Mouse (Mus musculus): Measurements from ENCODE around the gene Zfyve16. TPM values are rescaled to one million over a fixed set of nuclear protein-coding genes. Genes with fewer than 3 reads are reported as not detected.

Zfyve16 gene
- 3.5 TPM in 2 replicates for polyA plus RNA-seq (2015; fragmentation: Nextera tagmentation; extraction: Ambion mirVana)

DNA sequence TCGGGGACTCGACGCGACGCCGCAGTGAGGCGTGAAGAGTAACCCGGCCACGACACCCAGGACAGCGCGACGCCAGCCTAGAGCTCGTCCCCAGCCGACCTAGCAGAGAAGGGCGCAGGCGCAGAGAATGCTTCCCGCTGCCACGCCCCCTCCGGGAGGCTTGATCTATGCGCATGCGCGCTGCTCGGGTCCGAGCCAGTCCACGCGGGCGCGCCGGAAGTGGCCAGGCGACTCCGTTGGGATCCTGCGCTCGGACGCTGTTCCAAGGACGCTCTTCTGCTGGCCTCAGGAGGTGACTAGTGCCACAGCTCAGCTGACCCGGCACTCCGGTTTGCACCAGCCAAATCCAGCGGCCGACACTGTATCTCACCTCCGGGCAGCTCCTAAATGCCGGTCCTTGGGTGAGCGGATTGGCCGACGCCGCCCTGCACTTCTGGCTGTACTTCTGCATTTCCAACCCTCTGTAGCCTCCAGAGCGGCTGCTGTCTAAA, at the start of gene Zfyve16:
Gene Zfyve16, minus strand, starts transcription at position 148 of the 491 bp plus-strand sequence.
- peak; percentile 95 for ATAC-seq
- no peaks in the 10 kb centered on the region for H3K27me3 ChIP-seq (replicated peaks; ENCODE audit: control insufficient read depth, insufficient read depth, low read length)
- H3K4me3 ChIP-seq (ENCODE audit: low read depth, low read length) = peak within 1 kb of the TSS; percentile 77
- no peaks in the 10 kb centered on the region for H3K4me1 ChIP-seq (replicated peaks; ENCODE audit: control insufficient read depth, insufficient read depth, low read length)
- H3K4me2 ChIP-seq (replicated peaks; ENCODE audit: low read depth) = peak within 1 kb of the TSS; percentile 93
- no peaks in the 10 kb centered on the region for H3K9me3 ChIP-seq (ENCODE audit: control insufficient read depth)
- peak within 1 kb of the TSS; percentile 93 for H3K27ac ChIP-seq (ENCODE audit: low read depth, low read length)
- TF ChIP-seq CTCF (IDR thresholded peaks at IDR 0.05; ENCODE audit: low read depth) = 0 out of 2 replicates have a peak, but pooled peaks have one; percentile 11
- no peaks in the 10 kb centered on the region for H3K36me3 ChIP-seq (ENCODE audit: control insufficient read depth, insufficient read depth)
- peak within 1 kb of the TSS; percentile 79 for H3K9ac ChIP-seq (ENCODE audit: low read depth, low read length)
- WGBS = under 1% methylated on average over 46 of the region's 46 CpGs

DNA sequence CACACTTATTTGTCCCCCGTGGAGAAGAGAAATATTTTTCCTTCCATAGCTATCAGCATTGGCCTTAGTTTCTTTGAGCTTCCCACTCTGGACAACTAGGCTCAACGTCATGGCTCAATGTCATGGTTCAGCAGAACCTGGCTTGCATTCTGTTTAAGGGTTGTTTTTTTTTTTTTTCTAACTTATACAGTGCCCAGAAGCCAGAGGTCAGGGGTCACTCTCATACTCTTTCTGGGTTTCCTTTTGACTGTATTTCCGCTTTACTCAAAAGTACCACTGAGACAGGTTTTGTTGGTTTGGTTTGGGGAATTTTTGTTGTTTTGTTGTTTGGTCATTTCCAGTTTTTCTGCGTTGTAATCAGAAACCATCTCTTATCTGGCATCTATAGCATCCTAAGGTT, 47.5 kb upstream of the Zfyve16 start:
- no peak overlapping the region for H3K4me2 ChIP-seq (replicated peaks; ENCODE audit: low read depth)
- ATAC-seq = no peak
- no peak overlapping the region for H3K27ac ChIP-seq (ENCODE audit: low read depth, low read length)
- H3K27me3 ChIP-seq (replicated peaks; ENCODE audit: control insufficient read depth, insufficient read depth, low read length) = no peaks in the 10 kb centered on the region
- H3K4me1 ChIP-seq (replicated peaks; ENCODE audit: control insufficient read depth, insufficient read depth, low read length) = 0 out of 2 replicates have a peak, but pooled peaks cover 3% of the 10 kb centered on the region
- no peaks in the 10 kb centered on the region for H3K36me3 ChIP-seq (ENCODE audit: control insufficient read depth, insufficient read depth)
- H3K4me3 ChIP-seq (ENCODE audit: low read depth, low read length) = no peak overlapping the region
- no peak for TF ChIP-seq CTCF (IDR thresholded peaks at IDR 0.05; ENCODE audit: low read depth)
- no peak overlapping the region for H3K9ac ChIP-seq (ENCODE audit: low read depth, low read length)
- 78% methylated on average over 4 of the region's 4 CpGs for WGBS
- H3K9me3 ChIP-seq (ENCODE audit: control insufficient read depth) = no peaks in the 10 kb centered on the region

GRCm38 (mm10) chr13:92576688-92577087, 46.0 kb upstream of the Zfyve16 start:
- WGBS = 58% methylated on average over 6 of the region's 6 CpGs
- no peak for TF ChIP-seq CTCF (IDR thresholded peaks at IDR 0.05; ENCODE audit: low read depth)
- Histone ChIP-seq H3K27ac (ENCODE audit: low read depth, low read length) (no peak overlapping the region), H3K36me3 (ENCODE audit: control insufficient read depth, insufficient read depth) (no peaks in the 10 kb centered on the region), H3K9me3 (ENCODE audit: control insufficient read depth) (no peaks in the 10 kb centered on the region), H3K4me1 (replicated peaks; ENCODE audit: control insufficient read depth, insufficient read depth, low read length) (0 out of 2 replicates have a peak, but pooled peaks cover 3% of the 10 kb centered on the region), H3K9ac (ENCODE audit: low read depth, low read length) (no peak overlapping the region), H3K27me3 (replicated peaks; ENCODE audit: control insufficient read depth, insufficient read depth, low read length) (no peaks in the 10 kb centered on the region), H3K4me3 (ENCODE audit: low read depth, low read length) (no peak overlapping the region), H3K4me2 (replicated peaks; ENCODE audit: low read depth) (no peak overlapping the region)
- ATAC-seq = no peak

DNA sequence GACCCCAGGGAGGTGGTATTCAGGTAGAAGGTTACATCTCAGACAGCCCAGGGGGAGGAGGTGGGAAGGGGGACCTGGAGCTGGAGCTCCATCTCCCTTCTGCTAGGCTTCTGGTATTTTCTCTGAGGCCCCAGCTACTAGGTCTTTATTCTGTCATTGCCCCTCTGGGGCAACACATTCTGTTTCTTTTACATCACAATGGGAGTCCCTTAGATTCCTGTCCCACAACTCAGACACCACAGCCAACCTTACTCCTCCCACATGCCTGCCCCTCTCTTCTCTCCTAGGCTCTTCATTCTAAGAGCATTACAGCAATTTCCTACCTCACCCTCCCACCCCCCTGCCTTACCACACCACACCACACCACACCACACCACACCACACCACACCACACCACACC, 45.4 kb upstream of the Zfyve16 start, which contains the start of gene Spz1:
Gene Spz1, minus strand, starts transcription at position 101 of the 400 bp plus-strand sequence.
- no peaks in the 10 kb centered on the region for H3K36me3 ChIP-seq (ENCODE audit: control insufficient read depth, insufficient read depth)
- no peak for TF ChIP-seq CTCF (IDR thresholded peaks at IDR 0.05; ENCODE audit: low read depth)
- H3K27me3 ChIP-seq (replicated peaks; ENCODE audit: control insufficient read depth, insufficient read depth, low read length) = no peaks in the 10 kb centered on the region
- ATAC-seq = no peak
- H3K4me1 ChIP-seq (replicated peaks; ENCODE audit: control insufficient read depth, insufficient read depth, low read length) = 0 out of 2 replicates have a peak, but pooled peaks cover 3% of the 10 kb centered on the region
- no peak within 1 kb of the TSS for H3K4me2 ChIP-seq (replicated peaks; ENCODE audit: low read depth)
- H3K27ac ChIP-seq (ENCODE audit: low read depth, low read length) = no peak within 1 kb of the TSS
- H3K9me3 ChIP-seq (ENCODE audit: control insufficient read depth) = no peaks in the 10 kb centered on the region
- no peak within 1 kb of the TSS for H3K4me3 ChIP-seq (ENCODE audit: low read depth, low read length)
- H3K9ac ChIP-seq (ENCODE audit: low read depth, low read length) = no peak within 1 kb of the TSS

- Histone ChIP-seq H3K4me1 (replicated peaks; ENCODE audit: control insufficient read depth, insufficient read depth, low read length) (no peaks in the 10 kb centered on the region), H3K9me3 (ENCODE audit: control insufficient read depth) (no peaks in the 10 kb centered on the region), H3K36me3 (ENCODE audit: control insufficient read depth, insufficient read depth) (no peaks in the 10 kb centered on the region), H3K27me3 (replicated peaks; ENCODE audit: control insufficient read depth, insufficient read depth, low read length) (no peaks in the 10 kb centered on the region), H3K4me3 (ENCODE audit: low read depth, low read length) (no peak overlapping the region), H3K9ac (ENCODE audit: low read depth, low read length) (no peak overlapping the region), H3K4me2 (replicated peaks; ENCODE audit: low read depth) (no peak overlapping the region), H3K27ac (ENCODE audit: low read depth, low read length) (no peak overlapping the region)
- no peak for TF ChIP-seq CTCF (IDR thresholded peaks at IDR 0.05; ENCODE audit: low read depth)
- WGBS = 85% methylated on average over 5 of the region's 5 CpGs
- no peak for ATAC-seq
Observed at GRCm38 (mm10) chr13:92559429-92559828, 28.8 kb upstream of the Zfyve16 start.

DNA sequence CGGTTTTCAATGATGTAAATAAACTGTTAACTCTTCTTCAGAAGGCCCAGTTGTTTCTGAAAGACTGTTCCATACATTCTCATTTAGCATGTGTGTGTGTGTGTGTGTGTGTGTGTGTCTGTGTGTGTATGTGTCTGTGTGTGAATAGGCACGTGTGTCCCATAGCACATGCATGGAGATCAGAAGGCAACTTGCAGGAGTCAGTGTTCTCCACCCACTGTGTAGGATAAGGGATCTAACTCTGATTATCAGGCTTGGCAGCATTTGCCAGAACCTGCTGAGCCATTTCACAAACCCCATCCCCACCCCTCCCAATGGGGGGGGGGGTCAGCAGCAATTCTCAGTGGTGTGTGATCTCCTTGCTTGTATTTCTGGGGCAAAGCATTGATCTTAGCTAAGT, 26.6 kb upstream of the Zfyve16 start:
- no peaks in the 10 kb centered on the region for H3K36me3 ChIP-seq (ENCODE audit: control insufficient read depth, insufficient read depth)
- TF ChIP-seq CTCF (IDR thresholded peaks at IDR 0.05; ENCODE audit: low read depth) = no peak
- no peak overlapping the region for H3K9ac ChIP-seq (ENCODE audit: low read depth, low read length)
- H3K27ac ChIP-seq (ENCODE audit: low read depth, low read length) = no peak overlapping the region
- no peaks in the 10 kb centered on the region for H3K9me3 ChIP-seq (ENCODE audit: control insufficient read depth)
- no peaks in the 10 kb centered on the region for H3K27me3 ChIP-seq (replicated peaks; ENCODE audit: control insufficient read depth, insufficient read depth, low read length)
- 43% methylated on average over 2 of the region's 2 CpGs for WGBS
- no peaks in the 10 kb centered on the region for H3K4me1 ChIP-seq (replicated peaks; ENCODE audit: control insufficient read depth, insufficient read depth, low read length)
- no peak for ATAC-seq
- no peak overlapping the region for H3K4me2 ChIP-seq (replicated peaks; ENCODE audit: low read depth)
- no peak overlapping the region for H3K4me3 ChIP-seq (ENCODE audit: low read depth, low read length)
